Mouse (Mus musculus) intestine, embryonic 16.5 days (tissue): ENCODE measurements at regions not wholly inside any gene's neighbourhood (a gene's known extent, or its start where the extent isn't known, plus 50 kb on each side); places are given as distances from the start of the nearest gene placed in this dataset.
A peak's percentile ranks its signal among the peaks of the same experiment; 100 is the strongest.

Experiments used
- ATAC-seq: fragments of 200-750 bp; cut with Nextera tagmentation; 2 replicates; pipeline ENCODE4 v1.8.0; 2017; ENCODE audit warnings: moderate TSS enrichment, moderate library complexity
- H3K27ac ChIP-seq: fragments of 300-500 bp; sonication (generic); 2 replicates; pipeline ENCODE4 v1.5.1; 2014; ENCODE audit warnings: mild to moderate bottlenecking, low read length
- H3K27me3 ChIP-seq: fragments of 300-500 bp; sonication (generic); replicated peaks from 2 replicates; pipeline ENCODE4 v1.6.1; 2014; ENCODE audit warnings: low read length, control low read depth, mixed read lengths; ENCODE audit not compliant: control insufficient read depth, insufficient read depth
- H3K36me3 ChIP-seq: fragments of 300-500 bp; sonication (generic); 2 replicates; pipeline ENCODE4 v1.6.1; 2014; ENCODE audit warnings: low read length, control low read depth; ENCODE audit not compliant: control insufficient read depth, insufficient read depth
- H3K4me1 ChIP-seq: fragments of 300-500 bp; sonication (generic); 2 replicates; pipeline ENCODE4 v1.6.1; 2014; ENCODE audit warnings: low read length, control low read depth, mixed read lengths; ENCODE audit not compliant: control insufficient read depth, insufficient read depth
- H3K4me2 ChIP-seq: fragments of 300-500 bp; sonication (generic); 2 replicates; pipeline ENCODE4 v1.6.1; 2014; ENCODE audit warnings: low read depth, low read length, control low read depth
- H3K4me3 ChIP-seq: fragments of 300-500 bp; sonication (generic); 2 replicates; pipeline ENCODE4 v1.5.1; 2014; ENCODE audit warnings: mild to moderate bottlenecking, low read length
- H3K9ac ChIP-seq: fragments of 300-500 bp; sonication (generic); 2 replicates; pipeline ENCODE4 v1.6.1; 2014; ENCODE audit warnings: low read depth, low read length
- H3K9me3 ChIP-seq: fragments of 300-500 bp; sonication (generic); 2 replicates; pipeline ENCODE4 v1.6.1; 2016; ENCODE audit warnings: low read length, control low read depth; ENCODE audit not compliant: control insufficient read depth
- WGBS: fragments of 180-500 bp; shearing (Covaris S2); extraction: QIAGEN DNeasy Blood & Tissue Kit; methylation state at CpG from one replicate; pipeline ENCODE4 v1.1.7; 2014; 5-methylcytosine and 5-hydroxymethylcytosine counted together

DNA sequence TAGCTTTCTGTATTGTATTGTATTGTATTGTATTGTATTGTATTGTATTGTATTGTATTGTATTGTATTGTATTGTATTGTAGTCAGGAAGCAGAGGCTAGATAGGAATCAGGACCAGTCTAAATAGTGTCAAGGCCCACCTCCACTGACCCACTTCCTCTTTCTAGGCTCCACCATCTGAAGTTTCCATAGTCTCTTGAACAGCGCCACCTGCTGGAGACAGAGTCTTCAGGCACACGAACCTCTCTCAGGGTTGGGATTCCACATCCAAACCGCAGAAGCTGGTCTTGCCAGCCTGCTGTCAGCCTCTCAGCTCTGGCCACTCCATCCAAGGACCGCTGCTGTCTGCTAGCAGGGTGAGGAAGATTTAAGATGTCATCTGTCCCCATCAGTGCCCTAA lies 234.6 kb downstream of the Cdh26 start:
- WGBS: 16% methylated on average over 4 of the region's 4 CpGs
- H3K4me2 ChIP-seq: no peak overlapping the region
- H3K9me3 ChIP-seq: no peaks in the 10 kb centered on the region
- peak; percentile 25; the same call in 1 of the 2 replicates for ATAC-seq
- no peaks in the 10 kb centered on the region for H3K27me3 ChIP-seq
- no peak overlapping the region for H3K27ac ChIP-seq
- H3K4me1 ChIP-seq: no peaks in the 10 kb centered on the region
- no peaks in the 10 kb centered on the region for H3K36me3 ChIP-seq
- H3K9ac ChIP-seq: no peak overlapping the region
- no peak overlapping the region for H3K4me3 ChIP-seq

DNA sequence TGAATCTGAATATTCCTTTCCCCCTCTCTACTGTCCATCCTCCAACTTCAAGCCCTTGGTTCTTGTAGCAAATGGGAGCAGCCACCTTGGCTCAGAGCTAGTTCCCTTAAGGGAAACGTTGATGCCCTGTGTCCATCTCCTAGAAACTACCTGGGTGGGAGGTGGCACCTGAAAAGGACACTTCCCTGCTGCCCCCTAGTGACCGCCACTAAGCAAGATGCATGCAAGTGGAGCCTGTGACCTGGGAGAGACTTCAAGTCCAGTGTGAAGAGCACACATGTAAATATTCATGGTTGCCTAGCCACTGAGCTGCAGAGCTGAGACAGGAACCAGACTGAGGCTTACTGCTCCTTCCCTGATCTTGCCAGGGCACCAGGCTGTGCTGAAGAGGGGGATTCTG lies 238.1 kb downstream of the Cdh26 start:
- H3K4me3 ChIP-seq: no peak overlapping the region
- H3K36me3 ChIP-seq: no peaks in the 10 kb centered on the region
- H3K4me1 ChIP-seq: no peaks in the 10 kb centered on the region
- H3K27me3 ChIP-seq: no peaks in the 10 kb centered on the region
- 13% methylated on average over 2 of the region's 2 CpGs for WGBS
- H3K9me3 ChIP-seq: no peaks in the 10 kb centered on the region
- no peak overlapping the region for H3K27ac ChIP-seq
- H3K9ac ChIP-seq: no peak overlapping the region
- no peak overlapping the region for H3K4me2 ChIP-seq
- ATAC-seq: 0 out of 2 replicates have a peak, but pooled peaks have one; percentile 13

DNA sequence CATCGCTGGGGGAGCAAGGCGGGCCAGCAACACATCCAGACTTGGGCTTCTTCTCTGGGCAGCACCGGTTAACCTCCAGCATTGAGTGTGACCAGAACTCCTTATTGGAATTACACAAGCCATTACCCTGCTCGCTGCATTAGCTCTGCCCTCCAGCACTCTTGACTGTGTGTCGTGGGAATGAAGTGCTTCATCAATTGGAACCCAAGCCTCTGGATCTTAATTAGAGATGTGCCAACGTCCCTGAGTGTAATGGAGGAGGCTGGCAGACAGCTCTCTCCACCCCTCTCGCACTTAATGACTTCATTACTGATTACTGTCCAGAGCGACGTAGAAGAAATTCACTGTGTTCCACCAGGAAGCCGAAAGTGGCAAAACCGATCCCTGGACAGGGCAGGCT lies 240.6 kb downstream of the Cdh26 start:
- Histone ChIP-seq H3K9ac (no peak overlapping the region), H3K4me3 (no peak overlapping the region), H3K4me1 (no peaks in the 10 kb centered on the region; the same call in 1 of the 2 replicates), H3K27me3 (no peaks in the 10 kb centered on the region), H3K9me3 (no peaks in the 10 kb centered on the region), H3K4me2 (no peak overlapping the region), H3K27ac (no peak overlapping the region), H3K36me3 (no peaks in the 10 kb centered on the region)
- 83% methylated on average over 11 of the region's 11 CpGs for WGBS
- no peak for ATAC-seq

DNA sequence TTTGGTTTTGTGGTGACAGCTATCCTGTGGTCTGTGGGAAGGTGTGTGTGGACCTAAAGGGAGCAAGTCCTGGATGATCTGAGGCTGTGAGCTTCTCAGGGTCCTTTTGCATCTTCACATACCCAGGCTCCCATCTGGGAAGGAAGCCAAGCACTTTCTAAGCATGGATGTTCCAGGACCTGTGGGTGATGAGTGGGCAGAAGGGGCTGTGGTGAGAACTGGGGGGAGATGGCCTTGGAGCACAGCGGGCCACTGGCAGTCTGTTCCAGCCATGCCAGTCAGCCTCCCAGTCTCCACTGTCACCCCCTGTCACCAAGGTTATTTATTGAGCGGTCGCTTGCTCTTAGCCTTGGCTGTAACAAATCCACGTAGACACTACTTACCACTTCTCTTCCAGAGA lies 243.3 kb downstream of the Cdh26 start:
- H3K4me1 ChIP-seq: no peaks in the 10 kb centered on the region; the same call in 1 of the 2 replicates
- no peaks in the 10 kb centered on the region for H3K27me3 ChIP-seq
- no peak overlapping the region for H3K27ac ChIP-seq
- no peak overlapping the region for H3K9ac ChIP-seq
- no peaks in the 10 kb centered on the region for H3K9me3 ChIP-seq
- ATAC-seq: no peak
- H3K36me3 ChIP-seq: no peaks in the 10 kb centered on the region
- H3K4me3 ChIP-seq: no peak overlapping the region
- WGBS: 66% methylated on average over 4 of the region's 4 CpGs
- H3K4me2 ChIP-seq: no peak overlapping the region

DNA sequence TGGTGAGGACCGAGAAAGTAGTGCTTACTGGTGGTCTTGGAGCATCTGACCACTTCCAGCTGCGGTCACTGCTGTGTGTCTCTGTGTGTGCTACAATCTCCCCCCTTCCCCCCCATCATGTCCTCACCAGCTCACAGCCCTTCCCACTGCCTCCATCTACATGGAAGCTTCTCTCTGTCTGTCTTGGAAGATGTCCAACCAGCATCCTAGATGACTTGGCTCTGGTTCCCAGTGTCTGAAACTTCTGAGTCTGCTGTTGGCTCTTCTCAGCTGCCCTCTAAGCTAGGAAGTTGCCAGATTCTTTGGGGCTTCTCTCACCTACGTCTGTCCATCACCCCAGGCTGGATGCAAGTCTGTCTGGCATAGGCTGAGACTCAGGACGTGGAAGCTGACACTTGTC lies 244.3 kb downstream of the Cdh26 start:
- Histone ChIP-seq H3K4me2 (no peak overlapping the region), H3K4me3 (no peak overlapping the region), H3K9ac (no peak overlapping the region), H3K36me3 (no peaks in the 10 kb centered on the region), H3K27me3 (no peaks in the 10 kb centered on the region), H3K27ac (no peak overlapping the region), H3K9me3 (no peaks in the 10 kb centered on the region), H3K4me1 (no peaks in the 10 kb centered on the region; the same call in 1 of the 2 replicates)
- 56% methylated on average over 4 of the region's 4 CpGs for WGBS
- ATAC-seq: no peak

DNA sequence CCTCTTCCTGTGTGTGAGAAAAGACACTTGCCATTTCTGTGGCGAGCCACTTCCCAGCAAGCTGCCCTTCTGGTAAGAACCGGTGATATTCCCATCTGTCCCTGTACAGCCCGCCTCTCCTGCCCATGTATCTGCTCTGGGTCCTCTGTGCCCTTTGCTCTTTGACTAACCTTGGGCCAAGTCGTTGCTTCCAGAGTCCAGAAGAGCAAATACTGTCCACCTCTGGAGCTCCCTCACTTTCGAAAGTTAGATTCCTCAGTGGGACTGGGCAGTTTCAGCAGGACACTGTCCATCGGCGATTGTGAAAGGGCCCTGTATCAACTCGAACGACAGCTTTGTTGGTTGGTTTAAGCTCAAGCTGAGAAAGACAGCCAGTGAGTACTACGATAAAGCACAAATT lies 246.6 kb downstream of the Cdh26 start:
- WGBS: 81% methylated on average over 10 of the region's 10 CpGs
- H3K27me3 ChIP-seq: no peaks in the 10 kb centered on the region
- H3K9ac ChIP-seq: no peak overlapping the region
- no peaks in the 10 kb centered on the region; the same call in 1 of the 2 replicates for H3K4me1 ChIP-seq
- no peak for ATAC-seq
- no peak overlapping the region for H3K4me3 ChIP-seq
- no peaks in the 10 kb centered on the region for H3K9me3 ChIP-seq
- no peak overlapping the region for H3K27ac ChIP-seq
- no peaks in the 10 kb centered on the region for H3K36me3 ChIP-seq
- no peak overlapping the region for H3K4me2 ChIP-seq

DNA sequence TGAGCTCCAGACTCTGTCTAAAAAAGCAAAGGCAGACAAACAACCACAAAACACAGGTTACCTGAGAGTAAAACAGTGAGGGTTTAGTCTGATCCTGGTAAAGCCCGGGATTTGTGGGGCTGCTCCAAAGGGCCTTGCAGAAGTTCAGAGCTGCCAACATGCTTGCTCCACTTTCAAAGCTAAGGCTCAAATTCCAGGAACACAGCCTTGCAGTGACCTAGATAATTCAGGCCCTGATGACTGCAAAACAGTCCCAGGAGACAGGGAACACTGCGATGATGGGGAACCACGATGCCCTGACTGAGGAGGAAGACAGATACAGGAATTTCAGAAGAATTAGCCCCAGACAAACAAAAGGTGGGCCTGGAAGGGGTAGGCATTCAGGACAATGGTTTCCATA lies 250.0 kb downstream of the Cdh26 start:
- H3K4me1 ChIP-seq: peaks cover 8% of the 10 kb centered on the region; the same call in 1 of the 2 replicates
- 72% methylated on average over 3 of the region's 3 CpGs for WGBS
- ATAC-seq: no peak
- H3K9ac ChIP-seq: no peak overlapping the region
- no peak overlapping the region for H3K4me2 ChIP-seq
- no peak overlapping the region for H3K4me3 ChIP-seq
- H3K9me3 ChIP-seq: no peaks in the 10 kb centered on the region
- H3K27me3 ChIP-seq: no peaks in the 10 kb centered on the region
- no peak overlapping the region for H3K27ac ChIP-seq
- no peaks in the 10 kb centered on the region for H3K36me3 ChIP-seq

DNA sequence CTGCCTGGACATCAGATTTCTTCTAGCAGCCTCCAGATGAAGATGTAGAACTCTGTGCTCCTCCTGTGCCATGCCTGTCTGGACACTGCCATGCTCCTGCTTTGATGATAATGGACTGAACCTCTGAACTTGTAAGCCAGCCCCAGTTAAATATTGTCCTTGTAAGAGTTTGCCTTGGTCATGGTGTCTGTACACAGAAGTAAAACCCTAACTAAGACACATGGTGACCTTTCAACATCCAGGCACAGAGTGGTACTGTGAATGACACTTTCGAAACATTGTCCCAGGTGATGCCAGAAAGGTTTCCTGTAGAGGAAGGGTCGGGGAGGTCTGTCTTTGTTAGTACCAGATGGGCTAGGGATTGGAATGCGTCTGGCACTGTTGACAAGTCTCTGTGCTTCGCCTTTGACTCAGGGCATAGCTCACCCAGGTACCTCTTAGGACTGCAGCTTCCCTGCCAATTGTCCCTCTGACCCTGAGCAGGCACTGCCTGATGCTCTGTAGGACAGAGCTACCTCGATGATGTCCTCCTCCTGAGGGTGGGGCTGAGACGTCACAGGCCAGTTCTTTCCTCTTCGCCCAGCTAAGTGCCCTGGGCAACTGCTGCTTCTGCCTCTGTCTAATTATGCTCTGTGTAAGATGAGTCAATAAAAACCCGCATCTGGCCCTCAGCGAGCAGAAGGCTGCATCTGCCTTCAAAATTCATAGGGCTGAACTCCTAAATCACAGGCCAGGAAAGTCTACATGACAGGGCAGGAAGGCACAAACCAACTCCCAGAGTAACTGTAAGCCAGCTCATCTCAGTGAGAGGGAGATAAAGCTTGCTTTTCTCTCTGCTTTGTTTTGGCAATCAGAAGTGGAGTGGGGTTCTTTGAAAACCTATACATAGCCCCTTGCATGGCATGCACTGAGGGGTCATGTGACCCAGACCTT lies 254.0 kb downstream of the Cdh26 start:
- peak; percentile 24 for ATAC-seq
- no peak overlapping the region for H3K4me2 ChIP-seq
- 52% methylated on average over 9 of the region's 9 CpGs for WGBS

DNA sequence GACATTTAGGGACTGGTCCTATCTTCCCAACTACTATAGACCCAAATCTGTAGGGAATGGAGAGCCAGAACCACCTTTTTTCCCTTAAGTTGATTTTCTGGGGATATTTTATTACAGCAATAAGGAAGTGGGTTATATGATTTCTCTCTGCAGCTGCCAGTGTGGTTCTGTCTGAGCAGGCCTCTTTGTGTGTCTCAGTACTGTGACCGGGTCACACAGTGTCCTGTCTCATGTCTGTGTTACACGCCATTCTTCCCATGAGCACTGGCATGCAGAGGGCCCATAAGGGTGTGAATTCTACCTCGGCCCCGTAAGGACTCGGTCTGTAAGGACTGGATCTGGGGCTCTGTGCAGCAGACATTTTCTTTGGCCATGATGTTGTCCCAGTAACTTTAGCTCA lies 254.9 kb downstream of the Cdh26 start:
- Histone ChIP-seq H3K27ac (peak overlapping the region; percentile 38), H3K4me3 (no peak overlapping the region), H3K9me3 (no peaks in the 10 kb centered on the region), H3K4me1 (peaks cover 8% of the 10 kb centered on the region; the same call in 1 of the 2 replicates), H3K9ac (no peak overlapping the region), H3K27me3 (no peaks in the 10 kb centered on the region), H3K36me3 (no peaks in the 10 kb centered on the region), H3K4me2 (no peak overlapping the region)
- ATAC-seq: peak; percentile 84
- WGBS: 76% methylated on average over 5 of the region's 5 CpGs

More for the DNA sequence above, 254.0 kb downstream of the Cdh26 start:
- no peaks in the 10 kb centered on the region for H3K36me3 ChIP-seq
- H3K9me3 ChIP-seq: no peaks in the 10 kb centered on the region
- peaks cover 8% of the 10 kb centered on the region; the same call in 1 of the 2 replicates for H3K4me1 ChIP-seq
- peak overlapping the region; percentile 38 for H3K27ac ChIP-seq
- no peak overlapping the region for H3K9ac ChIP-seq
- no peak overlapping the region for H3K4me3 ChIP-seq
- no peaks in the 10 kb centered on the region for H3K27me3 ChIP-seq
